Mouse (Mus musculus) forebrain, embryonic 10.5 days (tissue): Measurements from ENCODE around the gene Tuba4a. TPM values are rescaled to one million over a fixed set of nuclear protein-coding genes. Genes with fewer than 3 reads are reported as not detected.

Source experiments
- DNase-seq: peaks from one replicate; pipeline ENCODE4 v3.0.0-alpha.2; 2017; ENCODE audit warnings: low spot score; ENCODE audit errors: extremely low spot score
- H3K27ac ChIP-seq: fragments of 300-500 bp; sonication (generic); 2 replicates; pipeline ENCODE4 v1.5.1; 2016; ENCODE audit warnings: mild to moderate bottlenecking
- H3K27me3 ChIP-seq: fragments of 300-500 bp; sonication (generic); 2 replicates; pipeline ENCODE4 v1.6.1; 2016; ENCODE audit warnings: mild to moderate bottlenecking; ENCODE audit not compliant: poor library complexity, severe bottlenecking
- H3K36me3 ChIP-seq: fragments of 300-500 bp; sonication (generic); replicated peaks from 2 replicates; pipeline ENCODE4 v1.6.1; 2016; ENCODE audit warnings: mild to moderate bottlenecking, moderate library complexity
- H3K4me1 ChIP-seq: fragments of 300-500 bp; sonication (generic); 2 replicates; pipeline ENCODE4 v1.6.1; 2016
- H3K4me3 ChIP-seq: fragments of 300-500 bp; sonication (generic); 2 replicates; pipeline ENCODE4 v1.5.1; 2016; ENCODE audit warnings: mild to moderate bottlenecking, moderate library complexity
- H3K9me3 ChIP-seq: fragments of 300-500 bp; sonication (generic); 2 replicates; pipeline ENCODE4 v1.6.1; 2016; ENCODE audit warnings: mild to moderate bottlenecking, moderate library complexity
- WGBS: fragments of 180-500 bp; shearing (Covaris S2); methylation state at CpG from one replicate; pipeline ENCODE4 v1.1.7; 2016; 5-methylcytosine and 5-hydroxymethylcytosine counted together
- polyA plus RNA-seq: library from polyadenylated mRNA; unstranded; fragments of >200 nt; fragmentation: Nextera tagmentation; extraction: Ambion mirVana; gene quantifications from 2 replicates; pipeline ENCODE4 v1.2.1, GENCODE M21; 2016

Gene Tuba4a
- polyA plus RNA-seq, 1 experiment from 2014 or later, result 13.7 TPM

DNA sequence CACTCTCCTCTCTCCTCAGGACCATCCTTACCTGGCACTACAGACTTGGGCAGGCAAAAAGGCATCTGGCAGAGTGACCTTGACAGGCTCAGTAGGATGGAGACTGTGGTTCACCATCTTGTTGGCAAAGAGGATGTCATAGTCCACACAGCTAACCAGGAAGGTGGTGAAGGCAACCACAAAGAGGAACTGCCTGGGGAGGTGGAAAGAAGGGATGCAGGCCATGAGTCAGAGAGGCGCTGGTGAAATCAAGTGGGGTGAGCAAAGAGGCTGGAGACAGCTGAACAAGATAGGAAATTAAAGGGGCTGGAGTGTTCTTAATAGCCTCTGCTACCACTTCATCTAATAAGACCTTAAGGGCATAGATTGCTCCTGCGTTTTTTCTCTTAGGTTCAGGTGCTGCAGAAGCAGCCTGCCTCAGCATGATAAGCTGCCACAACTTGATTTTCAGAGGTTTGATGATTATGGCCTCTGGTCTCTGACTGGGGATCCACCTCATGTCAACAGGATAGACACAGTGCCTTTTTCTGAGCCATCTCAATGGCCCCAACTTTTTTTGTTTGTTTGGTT lies 31.7 kb downstream of the Tuba4a start:
- Histone ChIP-seq H3K4me1 (peaks cover 23% of the 10 kb centered on the region), H3K9me3 (no peaks in the 10 kb centered on the region), H3K27ac (no peak overlapping the region), H3K4me3 (no peak overlapping the region), H3K27me3 (no peaks in the 10 kb centered on the region), H3K36me3 (peaks cover 40% of the 10 kb centered on the region)
- WGBS, result 82% methylated on average over 2 of the region's 2 CpGs
- no peak for DNase-seq

DNA sequence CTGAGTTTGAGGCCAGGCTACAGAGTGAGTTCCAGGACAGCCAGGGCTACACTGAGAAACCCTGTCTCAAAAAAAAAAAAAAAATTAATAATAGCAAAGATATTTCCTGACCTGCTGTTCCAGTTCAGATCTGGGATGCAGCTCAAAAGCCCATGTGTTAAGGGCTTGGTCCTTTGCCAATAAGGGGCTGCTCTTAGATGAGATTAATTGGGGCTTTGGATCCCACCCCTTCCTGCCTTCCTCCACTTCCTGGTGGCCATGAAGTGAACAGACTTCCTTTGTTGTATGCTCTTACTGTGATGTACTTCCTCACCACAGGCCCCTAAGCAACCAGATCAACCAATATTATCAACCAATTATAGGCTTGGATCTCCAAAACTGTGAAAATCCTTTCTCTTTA lies 32.5 kb downstream of the Tuba4a start:
- peaks cover 17% of the 10 kb centered on the region for H3K4me1 ChIP-seq
- H3K4me3 ChIP-seq, result no peak overlapping the region
- no peak overlapping the region for H3K27ac ChIP-seq
- H3K36me3 ChIP-seq, result peaks cover 49% of the 10 kb centered on the region
- no peak for DNase-seq
- H3K27me3 ChIP-seq, result no peaks in the 10 kb centered on the region
- H3K9me3 ChIP-seq, result no peaks in the 10 kb centered on the region

DNA sequence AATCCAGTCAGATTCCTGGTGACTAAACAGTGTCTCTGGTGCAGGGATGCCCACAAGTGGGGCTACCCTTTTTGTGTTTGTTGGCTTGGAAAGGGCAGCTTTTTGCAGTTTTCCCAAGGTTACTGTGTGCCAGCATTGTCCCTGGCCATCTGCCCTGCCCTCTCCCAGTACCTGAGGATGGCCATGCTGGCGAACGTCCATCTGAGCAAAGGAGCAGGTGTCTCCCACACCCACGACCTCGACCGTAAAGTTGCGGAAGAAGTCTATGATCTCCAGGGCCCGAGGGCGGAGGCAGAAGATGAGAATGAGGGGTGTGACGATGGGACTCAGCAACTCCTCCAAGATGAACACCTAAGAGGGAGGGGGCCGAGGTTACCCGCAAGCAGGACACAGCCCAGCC lies 34.2 kb downstream of the Tuba4a start:
- Histone ChIP-seq H3K27ac (no peak overlapping the region), H3K36me3 (peaks cover 49% of the 10 kb centered on the region), H3K4me3 (no peak overlapping the region), H3K9me3 (no peaks in the 10 kb centered on the region), H3K27me3 (no peaks in the 10 kb centered on the region), H3K4me1 (peaks cover 10% of the 10 kb centered on the region)
- no peak for DNase-seq
- WGBS, result 91% methylated on average over 11 of the region's 11 CpGs

DNA sequence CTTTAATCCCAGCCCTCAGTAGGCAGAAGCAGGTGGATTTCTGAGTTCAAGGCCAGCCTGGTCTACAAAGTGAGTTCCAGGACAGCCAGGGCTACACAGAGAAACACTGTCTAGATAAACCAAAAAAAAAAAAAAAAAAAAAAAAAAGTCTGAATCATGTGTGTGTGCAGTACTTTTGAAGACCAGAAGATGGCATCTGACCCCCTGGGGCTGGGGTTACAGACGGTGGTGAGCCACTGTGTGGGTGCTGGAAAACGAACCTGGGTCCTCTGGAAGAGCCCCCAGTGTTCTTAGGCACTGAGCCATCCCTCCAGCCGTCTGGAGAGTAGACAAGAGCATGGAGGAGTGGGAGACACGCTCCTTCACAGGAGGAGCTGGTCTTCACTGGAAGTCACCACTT lies 37.5 kb downstream of the Tuba4a start:
- no peak overlapping the region for H3K4me3 ChIP-seq
- H3K9me3 ChIP-seq, result no peaks in the 10 kb centered on the region
- DNase-seq, result no peak
- H3K4me1 ChIP-seq, result peaks cover 27% of the 10 kb centered on the region
- no peak overlapping the region for H3K27ac ChIP-seq
- H3K36me3 ChIP-seq, result peaks cover 50% of the 10 kb centered on the region
- no peaks in the 10 kb centered on the region for H3K27me3 ChIP-seq
- 68% methylated on average over 4 of the region's 4 CpGs for WGBS

DNA sequence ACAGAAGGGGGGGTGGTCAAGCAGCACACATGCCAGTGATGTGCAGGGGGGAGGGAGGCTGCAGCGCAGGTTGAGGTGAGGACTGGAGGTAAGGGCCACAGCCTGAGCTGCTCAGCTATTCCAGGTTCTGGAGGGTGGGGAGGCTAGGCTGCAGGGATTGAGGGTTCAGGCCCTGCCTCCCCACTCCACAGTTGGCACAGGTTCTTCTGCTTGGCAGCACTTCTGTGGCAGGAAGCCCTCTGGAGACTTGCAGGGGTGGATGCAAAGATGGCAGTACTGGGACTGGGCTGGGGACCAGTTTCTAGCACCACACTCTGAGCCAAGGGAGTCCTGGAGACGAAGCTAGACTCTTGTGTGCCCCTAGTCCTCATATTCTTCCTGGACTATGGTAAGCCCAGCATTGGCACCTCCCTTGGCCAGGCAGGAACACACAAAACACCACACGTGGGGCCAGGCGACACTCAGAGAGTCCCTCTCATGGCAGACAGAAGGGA lies 38.2 kb downstream of the Tuba4a start:
- Histone ChIP-seq H3K36me3 (peaks cover 51% of the 10 kb centered on the region), H3K9me3 (no peaks in the 10 kb centered on the region), H3K27me3 (no peaks in the 10 kb centered on the region), H3K27ac (no peak overlapping the region), H3K4me1 (peaks cover 27% of the 10 kb centered on the region), H3K4me3 (no peak overlapping the region)
- WGBS, result 88% methylated on average over 4 of the region's 4 CpGs
- no peak for DNase-seq

DNA sequence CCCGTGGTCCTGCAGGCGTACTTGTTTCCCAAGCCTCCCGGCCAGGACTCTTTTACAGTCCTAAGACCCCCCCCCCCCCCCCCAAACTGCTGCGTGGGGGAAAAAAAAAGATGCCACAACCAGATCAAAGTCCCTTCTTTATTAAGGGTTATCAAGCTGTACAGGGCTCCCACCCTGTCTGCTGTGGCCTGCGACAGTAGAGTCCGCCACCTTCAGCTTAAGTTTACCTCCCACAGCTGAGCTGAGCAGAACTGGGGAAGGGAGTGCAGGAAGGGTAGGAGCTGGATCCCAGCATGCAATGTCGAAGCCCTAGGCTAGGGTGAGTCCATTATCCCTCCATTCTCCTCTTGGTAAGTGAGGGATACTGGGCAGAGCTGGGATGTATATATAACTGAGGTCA lies 38.9 kb downstream of the Tuba4a start:
- Histone ChIP-seq H3K36me3 (peaks cover 51% of the 10 kb centered on the region), H3K27me3 (no peaks in the 10 kb centered on the region), H3K27ac (peak overlapping the region; percentile 87), H3K4me3 (peak overlapping the region; percentile 77), H3K9me3 (no peaks in the 10 kb centered on the region), H3K4me1 (peaks cover 27% of the 10 kb centered on the region)
- 35% methylated on average over 7 of the region's 7 CpGs for WGBS
- no peak for DNase-seq

DNA sequence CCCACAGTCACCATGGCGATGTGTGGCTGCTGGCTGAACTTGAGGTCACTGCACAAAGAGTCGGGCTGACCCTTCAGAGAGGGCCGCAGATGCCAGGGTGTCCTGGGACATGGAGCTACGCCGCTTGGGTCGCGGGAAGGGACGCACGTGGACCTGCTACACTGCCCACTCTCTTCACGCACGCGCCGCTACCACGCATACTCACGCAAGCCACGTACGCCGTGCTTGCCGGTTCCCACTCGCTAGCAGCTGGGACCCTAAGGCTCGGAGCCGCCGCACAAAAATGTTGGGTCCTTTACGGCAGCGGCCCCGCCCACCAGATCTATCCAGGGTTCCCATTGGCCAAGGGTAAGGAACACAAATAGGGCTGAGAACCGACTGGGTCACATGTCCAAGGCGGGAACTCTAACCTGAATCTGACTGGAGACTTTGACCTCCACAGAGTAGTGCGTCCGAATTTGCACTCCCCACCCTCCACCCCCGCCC lies 39.5 kb downstream of the Tuba4a start, which contains the start of gene Abcb6:
Gene Abcb6 (minus strand): TSS at position 288 of the 486 bp plus-strand sequence.
- Histone ChIP-seq H3K9me3 (no peaks in the 10 kb centered on the region), H3K4me1 (peaks cover 27% of the 10 kb centered on the region), H3K4me3 (peak within 1 kb of the TSS; percentile 77), H3K27me3 (no peaks in the 10 kb centered on the region), H3K36me3 (peaks cover 51% of the 10 kb centered on the region), H3K27ac (peak within 1 kb of the TSS; percentile 87)
- WGBS, result under 1% methylated on average over 31 of the region's 31 CpGs
- DNase-seq, result peak; percentile 95

DNA sequence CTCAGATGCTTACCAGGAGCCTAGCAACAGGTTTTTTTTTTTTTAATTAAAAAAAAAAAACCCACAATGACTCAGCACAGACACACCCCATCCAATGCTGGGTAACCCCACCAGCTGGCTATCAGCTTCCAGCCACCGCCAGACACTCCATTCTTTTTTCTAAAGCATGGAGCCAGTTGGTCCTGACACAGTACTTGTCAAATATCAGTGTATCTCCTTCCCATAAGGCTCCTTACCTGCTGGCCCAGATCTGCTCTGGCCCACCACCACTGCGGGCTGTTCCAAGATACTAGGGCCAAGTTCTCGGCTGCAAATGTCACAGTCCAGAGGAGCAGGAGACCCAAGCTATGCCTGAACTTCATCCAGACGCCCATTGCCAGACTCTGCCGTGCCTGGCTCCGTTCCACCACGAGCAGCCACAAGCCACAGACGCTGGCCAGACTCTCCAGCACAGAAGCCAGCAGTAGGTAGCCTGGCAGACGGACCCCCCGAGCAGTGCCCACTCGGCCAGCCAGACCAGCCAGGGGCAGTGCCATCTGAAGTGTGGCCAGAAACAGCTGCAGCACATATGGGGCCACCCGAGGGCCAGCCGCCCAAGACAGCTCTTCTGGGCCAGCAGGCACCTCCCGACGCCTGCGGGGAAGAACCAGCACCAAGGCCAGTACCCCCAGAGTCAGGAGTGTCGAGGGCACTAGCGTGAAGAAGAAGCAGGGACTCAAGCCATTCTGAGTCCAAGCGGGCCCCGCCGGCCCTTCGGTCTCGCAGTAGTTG lies 40.1 kb downstream of the Tuba4a start:
- Histone ChIP-seq H3K27me3 (no peaks in the 10 kb centered on the region), H3K36me3 (peaks cover 51% of the 10 kb centered on the region), H3K4me1 (peaks cover 27% of the 10 kb centered on the region), H3K4me3 (peak overlapping the region; percentile 77), H3K9me3 (no peaks in the 10 kb centered on the region), H3K27ac (peak overlapping the region; percentile 87)
- 14% methylated on average over 23 of the region's 23 CpGs for WGBS
- no peak for DNase-seq

DNA sequence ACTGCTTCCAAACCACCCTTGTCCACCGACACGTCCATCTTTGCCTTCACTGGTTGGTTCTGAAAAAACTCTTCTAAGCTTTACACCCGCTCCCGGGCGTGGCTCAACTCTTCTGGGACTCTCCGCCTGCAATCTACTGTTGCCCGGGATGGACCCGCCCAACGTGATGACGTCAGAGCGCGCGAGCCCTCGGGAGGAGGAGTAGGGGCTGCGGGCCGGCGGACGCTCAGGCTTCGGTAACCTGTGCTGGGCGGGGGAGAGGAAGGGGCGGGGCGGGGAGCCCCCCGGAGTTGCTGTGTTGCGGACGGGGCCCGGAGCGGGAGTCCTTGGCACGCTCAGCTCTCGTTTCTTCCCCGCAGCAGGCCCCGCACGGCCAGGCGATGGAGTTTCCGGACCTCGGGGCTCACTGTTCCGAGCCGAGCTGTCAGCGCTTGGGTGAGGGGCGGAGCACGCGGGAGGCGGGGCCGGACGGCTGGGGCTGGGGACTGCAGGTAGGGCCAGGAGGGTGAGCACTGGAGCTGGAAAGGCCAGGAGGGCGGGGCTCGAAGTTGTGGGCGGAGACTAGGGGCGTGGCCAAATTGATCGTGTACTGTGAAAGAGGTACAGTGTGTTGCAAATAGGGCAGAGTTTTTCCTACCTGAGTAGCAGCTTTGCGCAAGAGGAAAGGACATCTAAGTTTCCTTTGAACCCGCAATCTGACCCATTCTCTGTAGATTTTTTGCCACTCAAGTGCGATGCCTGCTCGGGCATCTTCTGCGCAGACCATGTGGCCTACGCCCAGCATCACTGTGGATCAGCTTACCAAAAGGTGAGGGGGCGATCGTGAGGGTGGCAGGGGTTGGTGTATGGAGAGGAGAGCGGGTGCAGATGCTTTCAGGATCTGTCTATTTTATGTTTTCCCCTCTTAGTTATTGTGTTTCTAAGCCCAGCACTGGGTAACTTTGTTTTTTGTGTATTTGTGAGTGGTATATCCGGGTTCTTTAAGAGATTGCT lies 50.9 kb downstream of the Tuba4a start, which contains the start of gene Zfand2b:
Gene Zfand2b (plus strand): TSS at position 175 of the 993 bp plus-strand sequence.
- Histone ChIP-seq H3K4me1 (peaks cover 22% of the 10 kb centered on the region), H3K4me3 (peak within 1 kb of the TSS; percentile 82), H3K27ac (peak within 1 kb of the TSS; percentile 89), H3K27me3 (0 out of 2 replicates have a peak, but pooled peaks cover 4% of the 10 kb centered on the region), H3K9me3 (no peaks in the 10 kb centered on the region), H3K36me3 (peaks cover 38% of the 10 kb centered on the region)
- peak; percentile 99 for DNase-seq
- WGBS, result under 1% methylated on average over 59 of the region's 59 CpGs

DNA sequence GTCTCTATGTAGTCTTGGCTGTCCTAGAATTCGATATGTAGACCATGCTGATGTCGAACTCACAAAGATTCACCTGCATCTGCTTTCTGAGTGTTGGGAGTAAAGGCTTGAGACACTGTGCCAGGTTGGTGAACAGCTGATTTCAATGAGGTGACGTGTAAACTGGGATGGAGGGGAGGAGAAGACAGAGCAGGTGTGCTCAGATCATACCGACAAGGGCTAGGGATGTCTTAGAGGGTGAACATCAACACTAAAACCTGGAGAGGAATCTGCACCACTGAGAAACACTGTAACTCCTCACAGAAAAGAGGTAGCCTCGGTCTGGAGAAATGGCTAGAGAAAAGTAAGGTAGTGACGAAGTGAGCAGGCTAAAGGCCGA lies 51.6 kb downstream of the Tuba4a start:
- Histone ChIP-seq H3K4me3 (peak overlapping the region; percentile 82), H3K9me3 (no peaks in the 10 kb centered on the region), H3K36me3 (peaks cover 31% of the 10 kb centered on the region), H3K27ac (peak overlapping the region; percentile 89), H3K27me3 (0 out of 2 replicates have a peak, but pooled peaks cover 4% of the 10 kb centered on the region), H3K4me1 (peaks cover 22% of the 10 kb centered on the region)
- WGBS, result 7% methylated on average over 7 of the region's 7 CpGs
- no peak for DNase-seq
